Mouse (Mus musculus) embryonic fibroblast, embryonic 13.5 days (primary cell): ENCODE data around the gene Mettl17.

ENCODE experiments used
- CTCF ChIP-seq: IDR thresholded peaks from 2 replicates; pipeline ENCODE4 v1.5.1; 2011; ENCODE audit warnings: mild to moderate bottlenecking, control low read depth, low read length, moderate library complexity, borderline replicate concordance; ENCODE audit not compliant: insufficient read depth
- POLR2A ChIP-seq: IDR thresholded peaks from 2 replicates; pipeline ENCODE4 v1.6.1; 2011; ENCODE audit warnings: low read depth, mild to moderate bottlenecking, control low read depth, low read length, moderate library complexity

GRCm38 (mm10) chr14:51843882-51844281 is 40.8 kb upstream of the Mettl17 start:
- no peak for TF ChIP-seq POLR2A
- TF ChIP-seq CTCF = no peak
